Mouse (Mus musculus) CD4-positive helper T cell, adult 2 months (primary cell): ENCODE results near the gene Sema6c.
"Not testable (repeated sequence)": the region's sequence is repeated elsewhere in the genome, so short reads cannot be mapped to it uniquely, and the experiment has no call there.

ENCODE experiments used
- DNase-seq: peaks from one replicate; pipeline ENCODE4 v3.0.0-alpha.2; 2012; ENCODE audit warnings: low read depth, missing footprints, low spot score

The Sema6c gene

GRCm38 (mm10) chr3:95186100-95186499 lies 25.8 kb downstream of the Sema6c start:
- DNase-seq: no peak

GRCm38 (mm10) chr3:95186888-95187287 lies 26.6 kb downstream of the Sema6c start:
- no peak for DNase-seq

- no peak for DNase-seq
Measured at GRCm38 (mm10) chr3:95194721-95195135, 34.5 kb downstream of the Sema6c start.

- no peak for DNase-seq
Measured at GRCm38 (mm10) chr3:95195772-95196171, 35.5 kb downstream of the Sema6c start.

- DNase-seq: no peak
Measured at GRCm38 (mm10) chr3:95199101-95199500, 38.8 kb downstream of the Sema6c start.

GRCm38 (mm10) chr3:95200132-95200531 lies 39.9 kb downstream of the Sema6c start:
- DNase-seq: no peak

- DNase-seq: no peak
Measured at GRCm38 (mm10) chr3:95200562-95200961, 40.3 kb downstream of the Sema6c start.

GRCm38 (mm10) chr3:95203880-95204279 lies 43.6 kb downstream of the Sema6c start:
- DNase-seq: no peak

GRCm38 (mm10) chr3:95208286-95208685 lies 48.0 kb downstream of the Sema6c start:
- no peak for DNase-seq

- peak; percentile 68 for DNase-seq
Measured at GRCm38 (mm10) chr3:95210585-95210984, 50.3 kb downstream of the Sema6c start.

- DNase-seq: not testable (repeated sequence)
Measured at GRCm38 (mm10) chr3:95212889-95213608, 52.8 kb downstream of the Sema6c start.

GRCm38 (mm10) chr3:95213609-95213975 lies 53.3 kb downstream of the Sema6c start:
- no peak for DNase-seq

GRCm38 (mm10) chr3:95216655-95217254 lies 56.5 kb downstream of the Sema6c start:
- DNase-seq: no peak

GRCm38 (mm10) chr3:95217255-95218134 lies 57.2 kb downstream of the Sema6c start, which contains the start of gene Gabpb2:
Gene Gabpb2 (minus strand): TSS chr3:95217916.
- peak; percentile 92 for DNase-seq

GRCm38 (mm10) chr3:95218466-95219137 lies 58.3 kb downstream of the Sema6c start:
- peak; percentile 33 for DNase-seq

- peak; percentile 65 for DNase-seq
Measured at GRCm38 (mm10) chr3:95223041-95223440, 62.8 kb downstream of the Sema6c start.
